In the genomic region with DNA sequence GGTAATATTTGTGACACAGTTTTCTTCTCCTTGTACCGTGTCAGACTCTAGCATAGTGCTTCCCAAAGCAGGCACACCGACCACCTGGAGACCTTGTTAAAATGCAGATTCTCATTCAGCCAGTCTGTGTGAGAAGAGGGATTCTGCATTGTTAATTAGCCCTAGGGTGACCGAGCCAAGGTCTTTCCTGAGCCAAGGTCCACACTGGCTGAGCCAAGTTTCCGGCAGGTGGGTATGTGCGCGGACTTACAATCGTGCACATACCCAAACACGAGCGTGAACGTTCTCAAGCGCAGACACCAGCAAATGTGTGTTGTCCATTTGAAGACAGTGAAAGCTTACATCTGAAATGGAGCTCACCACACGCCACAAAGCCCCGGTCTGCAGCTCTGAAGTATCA, we compare ENCODE assay signal across 12 mouse cellular contexts. TPM values are rescaled to one million over a fixed set of nuclear protein-coding genes. Genes with fewer than 3 reads are reported as not detected.
A peak's percentile ranks its signal among the peaks of the same experiment; 100 is the strongest.
DNase-seq lines count a peak whose midpoint lies in the region; ATAC-seq lines count a peak whose summit lies in the region.
"Had no signal": no experiment of that assay in that cellular context is flagged by ENCODE, and none has a peak within 500 bp of the region (broad histone marks: within the 10 kb centered on the region; RNA-seq: fewer than 3 reads in every experiment).

No protein-coding gene starts in this region.

- DNase-seq in cerebellum, adult 11 months: no peak
- DNase-seq in layer of hippocampus, adult 8-10 months (ENCODE audit: low spot score in 2 of 2): peak; percentile 25 to 28
- no peak for DNase-seq in layer of hippocampus, adult 11-12 months (ENCODE audit: low spot score)
- DNase-seq in cerebellum, adult 8-10 months: peak; percentile 30
- no peak for DNase-seq in adrenal gland, adult 2 months
- DNase-seq in testis, postnatal 10 days (ENCODE audit: low spot score): no peak
- DNase-seq: liver, embryonic 13.5 days; thymus, postnatal 14 days had no signal

- H3K27ac ChIP-seq in midbrain, embryonic 13.5 days: no peak overlapping the region
- H3K27ac ChIP-seq: liver, embryonic 13.5 days had no signal

- H3K36me3 ChIP-seq in midbrain, embryonic 13.5 days: no peaks in the 10 kb centered on the region
- H3K36me3 ChIP-seq: G1E had no signal

- peak; percentile 64; the same call in 1 of the 2 replicates for ATAC-seq in cerebellum, adult (ENCODE audit: insufficient number of reproducible peaks, low FRiP score, low TSS enrichment)
- ATAC-seq in midbrain, embryonic 13.5 days: peak; percentile 53
- ATAC-seq: inflammation-experienced regulatory T-cells, adult 6 months had no signal

- WGBS in midbrain, embryonic 13.5 days: 63% methylated on average over 13 of the region's 13 CpGs

- H3K9ac ChIP-seq in midbrain, embryonic 13.5 days (replicated peaks): no peak overlapping the region
- H3K9ac ChIP-seq: liver, embryonic 13.5 days had no signal

- H3K9me3 ChIP-seq in midbrain, embryonic 13.5 days: no peaks in the 10 kb centered on the region
- H3K9me3 ChIP-seq: G1E; liver, embryonic 13.5 days had no signal

- H3K27me3 ChIP-seq in midbrain, embryonic 13.5 days: no peaks in the 10 kb centered on the region
- H3K27me3 ChIP-seq: liver, embryonic 13.5 days had no signal

- no peak overlapping the region for H3K4me3 ChIP-seq in midbrain, embryonic 13.5 days (replicated peaks)
- H3K4me3 ChIP-seq: liver, embryonic 13.5 days had no signal

- no peak overlapping the region for H3K4me2 ChIP-seq in midbrain, embryonic 13.5 days (replicated peaks)
- H3K4me2 ChIP-seq: liver, embryonic 13.5 days had no signal

- H3K4me1 ChIP-seq in midbrain, embryonic 13.5 days (replicated peaks): peaks cover 12% of the 10 kb centered on the region
- H3K4me1 ChIP-seq: liver, embryonic 13.5 days had no signal

RNA-seq across cellular contexts. Expression of a gene that starts 55.3 kb away (rescaled TPM):
- 1 to 10 TPM in 1 of 4 experiments, under 1 TPM in 3; 0.62 to 1.5 (median 0.85) TPM for total RNA-seq in layer of hippocampus, adult 8-10 months (2022)
- not detected in 2 replicates for polyA plus RNA-seq in midbrain, embryonic 13.5 days (2015; fragmentation: Nextera tagmentation; extraction: Ambion mirVana)
- total RNA-seq in adrenal gland, adult 2 months (2021): under 1 TPM; 0.37 to 0.38 TPM
- polyA plus RNA-seq in adrenal gland, adult 2 months (2012; rRNA removed): not detected in 2 replicates
- polyA plus RNA-seq: G1E had no signal

Comparison
In these comparisons a context has a peak if more than half of its experiments do, and no peak if none do; other contexts are left out.
1. DNase-seq: peak in layer of hippocampus, adult 8-10 months (2 of 2) and cerebellum, adult 8-10 months (single experiment); none in cerebellum, adult 11 months (single experiment), layer of hippocampus, adult 11-12 months (single experiment), adrenal gland, adult 2 months (single experiment) and testis, postnatal 10 days (single experiment).